Mouse (Mus musculus) cortical plate, adult 2 months (tissue): ENCODE data around the gene Kcng3.

Source experiments
- CTCF ChIP-seq: fragments of 200-500 bp; IDR thresholded peaks from 2 replicates; pipeline ENCODE4 v1.5.1; 2011; ENCODE audit warnings: mild to moderate bottlenecking, control low read depth, low read length; ENCODE audit not compliant: insufficient read depth; ENCODE audit errors: extremely low read depth
- POLR2A ChIP-seq: fragments of 200-500 bp; IDR thresholded peaks from 2 replicates; pipeline ENCODE4 v1.6.1; 2011; ENCODE audit warnings: mild to moderate bottlenecking, low read length, control low read depth; ENCODE audit not compliant: insufficient read depth; ENCODE audit errors: extremely low read depth

GRCm38 (mm10) chr17:83658943-83659342, 27.2 kb upstream of the Kcng3 start:
- TF ChIP-seq POLR2A (no peak), CTCF (no peak)
